Mouse (Mus musculus) macrophage (primary cell): Measurements from ENCODE around the gene Tuba3a. TPM values are rescaled to one million over a fixed set of nuclear protein-coding genes. Genes with fewer than 3 reads are reported as not detected.
A peak's percentile ranks its signal among the peaks of the same experiment; 100 is the strongest.

Experiments used
- H3K27ac ChIP-seq: fragments of 350-480 bp; formaldehyde crosslinking; 2 replicates; pipeline ENCODE4 v1.9.0; 2021
- H3K36me3 ChIP-seq: fragments of 350-480 bp; formaldehyde crosslinking; 2 replicates; pipeline ENCODE4 v1.9.0; 2021; ENCODE audit errors: inconsistent target
- H3K4me3 ChIP-seq: fragments of 350-480 bp; formaldehyde crosslinking; 2 replicates; pipeline ENCODE4 v1.9.0; 2021; ENCODE audit errors: inconsistent target
- H3K79me2 ChIP-seq: fragments of 350-480 bp; formaldehyde crosslinking; 2 replicates; pipeline ENCODE4 v1.9.0; 2021; ENCODE audit errors: inconsistent target
- WGBS: methylation state at CpG from one replicate; pipeline ENCODE4 v1.1.7; 2026; ENCODE audit warnings: inconsistent platforms; ENCODE audit not compliant: missing documents; 5-methylcytosine and 5-hydroxymethylcytosine counted together
- polyA plus RNA-seq: library from polyadenylated mRNA; stranded (reverse); fragments of 250-400 nt; gene quantifications from 3 replicates; pipeline ENCODE4 v1.2.4, GENCODE M21; 2018; ENCODE audit warnings: inconsistent platforms

Tuba3a gene
- polyA plus RNA-seq, 1 experiment from 2014 or later = not detected

- Histone ChIP-seq H3K79me2 (no peaks in the 10 kb centered on the region), H3K4me3 (no peak overlapping the region), H3K36me3 (no peaks in the 10 kb centered on the region), H3K27ac (no peak overlapping the region)
- 58% methylated on average over 10 of the region's 10 CpGs for WGBS
Measured at GRCm38 (mm10) chr6:125265239-125265638, 20.6 kb downstream of the Tuba3a start.

- Histone ChIP-seq H3K79me2 (no peaks in the 10 kb centered on the region), H3K4me3 (no peak overlapping the region), H3K27ac (no peak overlapping the region), H3K36me3 (no peaks in the 10 kb centered on the region)
- 77% methylated on average over 9 of the region's 9 CpGs for WGBS
Measured at GRCm38 (mm10) chr6:125264219-125264618, 21.6 kb downstream of the Tuba3a start.

- Histone ChIP-seq H3K4me3 (no peak overlapping the region), H3K27ac (no peak overlapping the region), H3K36me3 (no peaks in the 10 kb centered on the region), H3K79me2 (no peaks in the 10 kb centered on the region)
- 92% methylated on average over 10 of the region's 10 CpGs for WGBS
Measured at GRCm38 (mm10) chr6:125260006-125260555, 25.8 kb downstream of the Tuba3a start.

- no peak overlapping the region for H3K4me3 ChIP-seq
- H3K79me2 ChIP-seq = peaks cover 10% of the 10 kb centered on the region
- peak overlapping the region; percentile 93 for H3K27ac ChIP-seq
- no peaks in the 10 kb centered on the region for H3K36me3 ChIP-seq
- 63% methylated on average over 8 of the region's 8 CpGs for WGBS
Measured at GRCm38 (mm10) chr6:125256222-125256966, 29.4 kb downstream of the Tuba3a start.

- Histone ChIP-seq H3K4me3 (no peak overlapping the region), H3K79me2 (peaks cover 10% of the 10 kb centered on the region), H3K27ac (peak overlapping the region; percentile 93), H3K36me3 (no peaks in the 10 kb centered on the region)
- WGBS = 93% methylated on average over 7 of the region's 7 CpGs
Measured at GRCm38 (mm10) chr6:125255516-125256044, 30.3 kb downstream of the Tuba3a start.

GRCm38 (mm10) chr6:125253863-125254715 is 31.8 kb downstream of the Tuba3a start:
- Histone ChIP-seq H3K79me2 (peaks cover 10% of the 10 kb centered on the region), H3K27ac (peak overlapping the region; percentile 93), H3K4me3 (peak overlapping the region; percentile 49), H3K36me3 (0 out of 2 replicates have a peak, but pooled peaks cover 3% of the 10 kb centered on the region)
- 11% methylated on average over 14 of the region's 14 CpGs for WGBS

- Histone ChIP-seq H3K79me2 (peaks cover 10% of the 10 kb centered on the region), H3K27ac (peak overlapping the region; percentile 93), H3K4me3 (peak overlapping the region; percentile 49), H3K36me3 (0 out of 2 replicates have a peak, but pooled peaks cover 3% of the 10 kb centered on the region)
- WGBS = 88% methylated on average over 8 of the region's 8 CpGs
Measured at GRCm38 (mm10) chr6:125252711-125253110, 33.1 kb downstream of the Tuba3a start.

GRCm38 (mm10) chr6:125252285-125252684 is 33.6 kb downstream of the Tuba3a start:
- H3K4me3 ChIP-seq = no peak overlapping the region
- H3K27ac ChIP-seq = peak overlapping the region; percentile 93
- WGBS = 24% methylated on average over 3 of the region's 3 CpGs
- 0 out of 2 replicates have a peak, but pooled peaks cover 3% of the 10 kb centered on the region for H3K36me3 ChIP-seq
- H3K79me2 ChIP-seq = peaks cover 10% of the 10 kb centered on the region

- WGBS = 20% methylated on average over 1 of the region's 1 CpGs
- no peak overlapping the region for H3K4me3 ChIP-seq
Measured at GRCm38 (mm10) chr6:125244551-125244950, 41.3 kb downstream of the Tuba3a start.

GRCm38 (mm10) chr6:125241566-125241965 is 44.3 kb downstream of the Tuba3a start:
- 38% methylated on average over 8 of the region's 8 CpGs for WGBS
- no peaks in the 10 kb centered on the region for H3K36me3 ChIP-seq

More at GRCm38 (mm10) chr6:125244551-125244950, 41.3 kb downstream of the Tuba3a start:
- H3K79me2 ChIP-seq = no peaks in the 10 kb centered on the region
- no peaks in the 10 kb centered on the region for H3K36me3 ChIP-seq
- H3K27ac ChIP-seq = no peak overlapping the region

GRCm38 (mm10) chr6:125240617-125241016 is 45.2 kb downstream of the Tuba3a start:
- WGBS = 80% methylated on average over 5 of the region's 5 CpGs
- H3K4me3 ChIP-seq = no peak overlapping the region

More at GRCm38 (mm10) chr6:125241566-125241965, 44.3 kb downstream of the Tuba3a start:
- Histone ChIP-seq H3K27ac (no peak overlapping the region), H3K4me3 (no peak overlapping the region), H3K79me2 (no peaks in the 10 kb centered on the region)

GRCm38 (mm10) chr6:125239547-125239946 is 46.3 kb downstream of the Tuba3a start:
- no peak overlapping the region for H3K4me3 ChIP-seq
- H3K36me3 ChIP-seq = no peaks in the 10 kb centered on the region
- H3K27ac ChIP-seq = no peak overlapping the region
- H3K79me2 ChIP-seq = no peaks in the 10 kb centered on the region
- 90% methylated on average over 5 of the region's 5 CpGs for WGBS

More at GRCm38 (mm10) chr6:125240617-125241016, 45.2 kb downstream of the Tuba3a start:
- Histone ChIP-seq H3K36me3 (no peaks in the 10 kb centered on the region), H3K79me2 (no peaks in the 10 kb centered on the region), H3K27ac (no peak overlapping the region)

- Histone ChIP-seq H3K79me2 (no peaks in the 10 kb centered on the region), H3K27ac (no peak overlapping the region), H3K36me3 (no peaks in the 10 kb centered on the region), H3K4me3 (no peak overlapping the region)
- WGBS = 13% methylated on average over 6 of the region's 6 CpGs
Measured at GRCm38 (mm10) chr6:125238396-125238795, 47.4 kb downstream of the Tuba3a start.

GRCm38 (mm10) chr6:125237421-125237820 is 48.4 kb downstream of the Tuba3a start:
- Histone ChIP-seq H3K4me3 (no peak overlapping the region), H3K36me3 (no peaks in the 10 kb centered on the region), H3K27ac (no peak overlapping the region), H3K79me2 (no peaks in the 10 kb centered on the region)
- WGBS = 43% methylated on average over 4 of the region's 4 CpGs
